Mouse (Mus musculus): Measurements from ENCODE around the gene Napepld. TPM values are rescaled to one million over a fixed set of nuclear protein-coding genes. Genes with fewer than 3 reads are reported as not detected.
A peak's percentile ranks its signal among the peaks of the same experiment; 100 is the strongest.

The Napepld gene
- polyA plus RNA-seq, 1 experiment from 2014 or later = 7.0 TPM

- Histone ChIP-seq H3K4me3 (ENCODE audit: low read depth, low read length) (no peak overlapping the region), H3K27ac (ENCODE audit: low read depth, low read length) (no peak overlapping the region), H3K36me3 (ENCODE audit: control insufficient read depth, insufficient read depth, low read length) (0 out of 2 replicates have a peak, but pooled peaks cover 5% of the 10 kb centered on the region), H3K9ac (ENCODE audit: low read depth, low read length) (no peak overlapping the region), H3K4me2 (replicated peaks; ENCODE audit: low read depth, low read length) (no peak overlapping the region), H3K9me3 (ENCODE audit: control insufficient read depth, low read length) (no peaks in the 10 kb centered on the region), H3K27me3 (ENCODE audit: control insufficient read depth, insufficient read depth, low read length) (no peaks in the 10 kb centered on the region), H3K4me1 (replicated peaks; ENCODE audit: control insufficient read depth, insufficient read depth, low read length) (no peaks in the 10 kb centered on the region; the same call in 1 of the 2 replicates)
- DNase-seq (ENCODE audit: low spot score) (no peak), ATAC-seq (ENCODE audit: low FRiP score) (no peak)
- WGBS = 84% methylated on average over 11 of the region's 11 CpGs
These were observed 34.9 kb upstream of the Napepld start for GRCm38 (mm10) chr5:21736046-21736445.

- H3K36me3 ChIP-seq (ENCODE audit: control insufficient read depth, insufficient read depth, low read length) = 0 out of 2 replicates have a peak, but pooled peaks cover 5% of the 10 kb centered on the region
- peak; percentile 76 for DNase-seq (ENCODE audit: low spot score)
- ATAC-seq (ENCODE audit: low FRiP score) = no peak
- no peak overlapping the region for H3K9ac ChIP-seq (ENCODE audit: low read depth, low read length)
- H3K27me3 ChIP-seq (ENCODE audit: control insufficient read depth, insufficient read depth, low read length) = no peaks in the 10 kb centered on the region
- no peak overlapping the region for H3K4me3 ChIP-seq (ENCODE audit: low read depth, low read length)
- no peak overlapping the region for H3K27ac ChIP-seq (ENCODE audit: low read depth, low read length)
- no peak overlapping the region for H3K4me2 ChIP-seq (replicated peaks; ENCODE audit: low read depth, low read length)
- no peaks in the 10 kb centered on the region; the same call in 1 of the 2 replicates for H3K4me1 ChIP-seq (replicated peaks; ENCODE audit: control insufficient read depth, insufficient read depth, low read length)
- H3K9me3 ChIP-seq (ENCODE audit: control insufficient read depth, low read length) = no peaks in the 10 kb centered on the region
- 27% methylated on average over 10 of the region's 10 CpGs for WGBS
These were observed 34.4 kb upstream of the Napepld start for GRCm38 (mm10) chr5:21735584-21735983.

GRCm38 (mm10) chr5:21735100-21735499 lies 33.9 kb upstream of the Napepld start:
- no peak overlapping the region for H3K4me3 ChIP-seq (ENCODE audit: low read depth, low read length)
- DNase-seq (ENCODE audit: low spot score) = no peak
- no peak overlapping the region for H3K9ac ChIP-seq (ENCODE audit: low read depth, low read length)
- ATAC-seq (ENCODE audit: low FRiP score) = no peak
- no peak overlapping the region for H3K4me2 ChIP-seq (replicated peaks; ENCODE audit: low read depth, low read length)
- H3K27ac ChIP-seq (ENCODE audit: low read depth, low read length) = no peak overlapping the region
- WGBS = 87% methylated on average over 20 of the region's 20 CpGs
- H3K9me3 ChIP-seq (ENCODE audit: control insufficient read depth, low read length) = no peaks in the 10 kb centered on the region
- H3K36me3 ChIP-seq (ENCODE audit: control insufficient read depth, insufficient read depth, low read length) = 0 out of 2 replicates have a peak, but pooled peaks cover 2% of the 10 kb centered on the region
- H3K4me1 ChIP-seq (replicated peaks; ENCODE audit: control insufficient read depth, insufficient read depth, low read length) = no peaks in the 10 kb centered on the region; the same call in 1 of the 2 replicates
- no peaks in the 10 kb centered on the region for H3K27me3 ChIP-seq (ENCODE audit: control insufficient read depth, insufficient read depth, low read length)

- Histone ChIP-seq H3K27me3 (ENCODE audit: control insufficient read depth, insufficient read depth, low read length) (no peaks in the 10 kb centered on the region), H3K9me3 (ENCODE audit: control insufficient read depth, low read length) (no peaks in the 10 kb centered on the region), H3K4me1 (replicated peaks; ENCODE audit: control insufficient read depth, insufficient read depth, low read length) (no peaks in the 10 kb centered on the region; the same call in 1 of the 2 replicates), H3K4me3 (ENCODE audit: low read depth, low read length) (no peak overlapping the region), H3K4me2 (replicated peaks; ENCODE audit: low read depth, low read length) (no peak overlapping the region), H3K36me3 (ENCODE audit: control insufficient read depth, insufficient read depth, low read length) (no peaks in the 10 kb centered on the region), H3K27ac (ENCODE audit: low read depth, low read length) (peak overlapping the region; percentile 72), H3K9ac (ENCODE audit: low read depth, low read length) (no peak overlapping the region)
- WGBS = 17% methylated on average over 8 of the region's 8 CpGs
- ATAC-seq (ENCODE audit: low FRiP score) = peak; percentile 93
- DNase-seq (ENCODE audit: low spot score) = peak; percentile 87
These were observed 31.7 kb upstream of the Napepld start for GRCm38 (mm10) chr5:21732930-21733329.

GRCm38 (mm10) chr5:21732177-21732911 lies 31.1 kb upstream of the Napepld start:
- Histone ChIP-seq H3K27ac (ENCODE audit: low read depth, low read length) (peak overlapping the region; percentile 72), H3K9me3 (ENCODE audit: control insufficient read depth, low read length) (no peaks in the 10 kb centered on the region), H3K27me3 (ENCODE audit: control insufficient read depth, insufficient read depth, low read length) (no peaks in the 10 kb centered on the region), H3K9ac (ENCODE audit: low read depth, low read length) (peak overlapping the region; percentile 29; the same call in 1 of the 2 replicates), H3K4me1 (replicated peaks; ENCODE audit: control insufficient read depth, insufficient read depth, low read length) (no peaks in the 10 kb centered on the region), H3K4me3 (ENCODE audit: low read depth, low read length) (no peak overlapping the region), H3K4me2 (replicated peaks; ENCODE audit: low read depth, low read length) (no peak overlapping the region), H3K36me3 (ENCODE audit: control insufficient read depth, insufficient read depth, low read length) (no peaks in the 10 kb centered on the region)
- WGBS = 30% methylated on average over 3 of the region's 3 CpGs
- peak; percentile 68 for ATAC-seq (ENCODE audit: low FRiP score)
- peak; percentile 55 for DNase-seq (ENCODE audit: low spot score)

GRCm38 (mm10) chr5:21729107-21729506 lies 27.9 kb upstream of the Napepld start:
- ATAC-seq (ENCODE audit: low FRiP score) = no peak
- Histone ChIP-seq H3K4me1 (replicated peaks; ENCODE audit: control insufficient read depth, insufficient read depth, low read length) (no peaks in the 10 kb centered on the region), H3K36me3 (ENCODE audit: control insufficient read depth, insufficient read depth, low read length) (no peaks in the 10 kb centered on the region), H3K27ac (ENCODE audit: low read depth, low read length) (no peak overlapping the region), H3K4me3 (ENCODE audit: low read depth, low read length) (no peak overlapping the region), H3K9ac (ENCODE audit: low read depth, low read length) (no peak overlapping the region), H3K27me3 (ENCODE audit: control insufficient read depth, insufficient read depth, low read length) (no peaks in the 10 kb centered on the region), H3K4me2 (replicated peaks; ENCODE audit: low read depth, low read length) (no peak overlapping the region), H3K9me3 (ENCODE audit: control insufficient read depth, low read length) (no peaks in the 10 kb centered on the region)
- WGBS = 84% methylated on average over 5 of the region's 5 CpGs
- DNase-seq (ENCODE audit: low spot score) = no peak

- Histone ChIP-seq H3K27ac (ENCODE audit: low read depth, low read length) (peak overlapping the region; percentile 74), H3K4me1 (replicated peaks; ENCODE audit: control insufficient read depth, insufficient read depth, low read length) (no peaks in the 10 kb centered on the region), H3K4me3 (ENCODE audit: low read depth, low read length) (no peak overlapping the region), H3K4me2 (replicated peaks; ENCODE audit: low read depth, low read length) (no peak overlapping the region), H3K27me3 (ENCODE audit: control insufficient read depth, insufficient read depth, low read length) (no peaks in the 10 kb centered on the region), H3K9me3 (ENCODE audit: control insufficient read depth, low read length) (no peaks in the 10 kb centered on the region), H3K9ac (ENCODE audit: low read depth, low read length) (no peak overlapping the region), H3K36me3 (ENCODE audit: control insufficient read depth, insufficient read depth, low read length) (no peaks in the 10 kb centered on the region)
- peak; percentile 55; the same call in 1 of the 2 replicates for ATAC-seq (ENCODE audit: low FRiP score)
- DNase-seq (ENCODE audit: low spot score) = peak; percentile 33
- WGBS = 50% methylated on average over 7 of the region's 7 CpGs
These were observed 23.7 kb upstream of the Napepld start for GRCm38 (mm10) chr5:21724872-21725271.

GRCm38 (mm10) chr5:21724427-21724826 lies 23.2 kb upstream of the Napepld start:
- Histone ChIP-seq H3K9ac (ENCODE audit: low read depth, low read length) (no peak overlapping the region), H3K4me2 (replicated peaks; ENCODE audit: low read depth, low read length) (no peak overlapping the region), H3K4me1 (replicated peaks; ENCODE audit: control insufficient read depth, insufficient read depth, low read length) (no peaks in the 10 kb centered on the region), H3K9me3 (ENCODE audit: control insufficient read depth, low read length) (no peaks in the 10 kb centered on the region), H3K4me3 (ENCODE audit: low read depth, low read length) (no peak overlapping the region), H3K27ac (ENCODE audit: low read depth, low read length) (peak overlapping the region; percentile 74), H3K36me3 (ENCODE audit: control insufficient read depth, insufficient read depth, low read length) (no peaks in the 10 kb centered on the region), H3K27me3 (ENCODE audit: control insufficient read depth, insufficient read depth, low read length) (no peaks in the 10 kb centered on the region)
- ATAC-seq (ENCODE audit: low FRiP score) (no peak), DNase-seq (ENCODE audit: low spot score) (no peak)
- WGBS = 64% methylated on average over 1 of the region's 1 CpGs

GRCm38 (mm10) chr5:21719209-21719608 lies 18.0 kb upstream of the Napepld start:
- Histone ChIP-seq H3K9me3 (ENCODE audit: control insufficient read depth, low read length) (no peaks in the 10 kb centered on the region), H3K9ac (ENCODE audit: low read depth, low read length) (no peak overlapping the region), H3K4me3 (ENCODE audit: low read depth, low read length) (no peak overlapping the region), H3K27me3 (ENCODE audit: control insufficient read depth, insufficient read depth, low read length) (no peaks in the 10 kb centered on the region), H3K4me1 (replicated peaks; ENCODE audit: control insufficient read depth, insufficient read depth, low read length) (no peaks in the 10 kb centered on the region), H3K36me3 (ENCODE audit: control insufficient read depth, insufficient read depth, low read length) (no peaks in the 10 kb centered on the region), H3K27ac (ENCODE audit: low read depth, low read length) (no peak overlapping the region), H3K4me2 (replicated peaks; ENCODE audit: low read depth, low read length) (no peak overlapping the region)
- WGBS = 96% methylated on average over 2 of the region's 2 CpGs
- no peak for ATAC-seq (ENCODE audit: low FRiP score)
- no peak for DNase-seq (ENCODE audit: low spot score)

All from hindbrain, embryonic 11.5 days (tissue).